Mouse (Mus musculus) G1E (cell line): Measurements from ENCODE around the gene Orc4.

Experiments
- CTCF ChIP-seq: IDR thresholded peaks from 2 replicates; pipeline ENCODE4 v1.5.1; 2012; ENCODE audit warnings: low read depth, low read length, inconsistent platforms, mixed read lengths
- GATA1 ChIP-seq: IDR thresholded peaks from 2 replicates; pipeline ENCODE4 v1.6.1; 2012; ENCODE audit warnings: borderline replicate concordance, low read length, inconsistent platforms, mixed read lengths
- GATA2 ChIP-seq: IDR thresholded peaks from 2 replicates; pipeline ENCODE4 v1.6.1; 2012; ENCODE audit warnings: low read depth, low read length, inconsistent platforms, borderline replicate concordance
- POLR2AphosphoS5 ChIP-seq: IDR thresholded peaks from 2 replicates; pipeline ENCODE4 v1.6.1; 2012; ENCODE audit warnings: low read depth, low read length, inconsistent platforms; ENCODE audit not compliant: insufficient replicate concordance
- TAL1 ChIP-seq: conservative IDR thresholded peaks from 2 replicates; pipeline ENCODE4 v1.6.1; 2012; ENCODE audit warnings: low read depth, low read length, inconsistent platforms, mixed read lengths

- no peak for TF ChIP-seq CTCF
- no peak for TF ChIP-seq POLR2AphosphoS5
- no peak for TF ChIP-seq TAL1
- TF ChIP-seq GATA2, result no peak
- no peak for TF ChIP-seq GATA1
Measured at GRCm38 (mm10) chr2:48956591-48956990, 6.5 kb upstream of the Orc4 start.
